Mouse (Mus musculus) embryo, embryonic 10 days (tissue): ENCODE measurements around the gene Sox9.

ENCODE experiments used
- DNase-seq: peaks from one replicate; pipeline ENCODE4 v3.0.0-alpha.2; 2015; ENCODE audit warnings: low spot score

Gene Sox9

GRCm38 (mm10) chr11:112781994-112782356 is at the start of gene Sox9:
Gene Sox9 (plus strand): TSS chr11:112782224.
- DNase-seq, result peak; percentile 95

- no peak for DNase-seq
These were observed 49.6 kb upstream of the Sox9 start for GRCm38 (mm10) chr11:112732401-112732800.

- DNase-seq, result peak; percentile 26
These were observed 45.0 kb upstream of the Sox9 start for GRCm38 (mm10) chr11:112737071-112737470.

- no peak for DNase-seq
These were observed 42.3 kb upstream of the Sox9 start for GRCm38 (mm10) chr11:112739681-112740080.

GRCm38 (mm10) chr11:112756516-112756915 is 25.5 kb upstream of the Sox9 start:
- no peak for DNase-seq

GRCm38 (mm10) chr11:112758056-112758455 is 24.0 kb upstream of the Sox9 start:
- no peak for DNase-seq

- DNase-seq, result no peak
These were observed 15.1 kb upstream of the Sox9 start for GRCm38 (mm10) chr11:112766956-112767355.

GRCm38 (mm10) chr11:112767531-112768041 is 14.4 kb upstream of the Sox9 start:
- no peak for DNase-seq

GRCm38 (mm10) chr11:112772791-112773355 is 9.2 kb upstream of the Sox9 start:
- DNase-seq, result no peak

GRCm38 (mm10) chr11:112779762-112780161 is 2.3 kb upstream of the Sox9 start:
- DNase-seq, result peak; percentile 61

- no peak for DNase-seq
These were observed 1.6 kb upstream of the Sox9 start for GRCm38 (mm10) chr11:112780394-112780920.

- peak; percentile 72 for DNase-seq
These were observed 751 bp upstream of the Sox9 start for GRCm38 (mm10) chr11:112781035-112781911.

- DNase-seq, result peak; percentile 69
These were observed 515 bp downstream of the Sox9 start for GRCm38 (mm10) chr11:112782357-112783121.

GRCm38 (mm10) chr11:112783401-112784346 is 1.6 kb downstream of the Sox9 start:
- DNase-seq, result peak; percentile 63

GRCm38 (mm10) chr11:112784347-112784902 is 2.4 kb downstream of the Sox9 start:
- no peak for DNase-seq

GRCm38 (mm10) chr11:112784903-112785381 is 2.9 kb downstream of the Sox9 start:
- DNase-seq, result peak; percentile 72

GRCm38 (mm10) chr11:112785581-112785980 is 3.6 kb downstream of the Sox9 start:
- peak; percentile 66 for DNase-seq

- peak; percentile 53 for DNase-seq
These were observed 4.4 kb downstream of the Sox9 start for GRCm38 (mm10) chr11:112786427-112786826.

GRCm38 (mm10) chr11:112788296-112788695 is 6.3 kb downstream of the Sox9 start:
- no peak for DNase-seq

- no peak for DNase-seq
These were observed 14.4 kb downstream of the Sox9 start for GRCm38 (mm10) chr11:112796379-112796778.
